Comparison of ENCODE assay signal across 12 mouse cellular contexts in genomic region chr7:101964551-101964950, GRCm38 (mm10). TPM values are rescaled to one million over a fixed set of nuclear protein-coding genes. Genes with fewer than 3 reads are reported as not detected.
DNase-seq lines count a peak whose midpoint lies in the region; ATAC-seq and TF ChIP-seq lines count a peak whose summit lies in the region.
"Had no signal": no experiment of that assay in that cellular context is flagged by ENCODE, and none has a peak within 500 bp of the region (broad histone marks: within the 10 kb centered on the region; RNA-seq: fewer than 3 reads in every experiment).

No protein-coding gene starts in this region.

- 86% methylated on average over 4 of the region's 4 CpGs for WGBS in lung, postnatal 0 days
- 89% methylated on average over 4 of the region's 4 CpGs for WGBS in limb, embryonic 10.5 days
- WGBS in forebrain, embryonic 12.5 days: 91% methylated on average over 4 of the region's 4 CpGs
- 92% methylated on average over 4 of the region's 4 CpGs for WGBS in forebrain, embryonic 10.5 days

- H3K27ac ChIP-seq in lung, postnatal 0 days (ENCODE audit: low read length): no peak overlapping the region
- no peak overlapping the region for H3K27ac ChIP-seq in limb, embryonic 10.5 days
- H3K27ac ChIP-seq in forebrain, embryonic 12.5 days: no peak overlapping the region
- no peak overlapping the region for H3K27ac ChIP-seq in forebrain, embryonic 10.5 days
- H3K27ac ChIP-seq: limb, embryonic 12.5 days had no signal

- H3K27me3 ChIP-seq in lung, postnatal 0 days (replicated peaks; ENCODE audit: insufficient read depth, low read length): no peaks in the 10 kb centered on the region
- H3K27me3 ChIP-seq in limb, embryonic 10.5 days (ENCODE audit: low read depth, poor library complexity, severe bottlenecking): no peaks in the 10 kb centered on the region
- H3K27me3 ChIP-seq in forebrain, embryonic 12.5 days: no peaks in the 10 kb centered on the region
- H3K27me3 ChIP-seq in forebrain, embryonic 10.5 days (ENCODE audit: poor library complexity, severe bottlenecking): no peaks in the 10 kb centered on the region
- H3K27me3 ChIP-seq: limb, embryonic 12.5 days had no signal

- no peak overlapping the region for H3K4me2 ChIP-seq in lung, postnatal 0 days (replicated peaks; ENCODE audit: low read depth, low read length)
- H3K4me2 ChIP-seq in forebrain, embryonic 12.5 days: no peak overlapping the region
- H3K4me2 ChIP-seq: limb, embryonic 12.5 days had no signal

- H3K4me3 ChIP-seq in lung, postnatal 0 days (ENCODE audit: low read depth, low read length): no peak overlapping the region
- H3K4me3 ChIP-seq in limb, embryonic 10.5 days: no peak overlapping the region
- H3K4me3 ChIP-seq in forebrain, embryonic 12.5 days (replicated peaks): no peak overlapping the region
- H3K4me3 ChIP-seq in forebrain, embryonic 10.5 days: no peak overlapping the region
- H3K4me3 ChIP-seq: limb, embryonic 12.5 days had no signal

- H3K4me1 ChIP-seq in lung, postnatal 0 days (ENCODE audit: insufficient read depth, low read depth, low read length): peaks cover 2% of the 10 kb centered on the region; the same call in 1 of the 2 replicates
- H3K4me1 ChIP-seq in limb, embryonic 10.5 days: peaks cover 10% of the 10 kb centered on the region
- peaks cover 15% of the 10 kb centered on the region for H3K4me1 ChIP-seq in forebrain, embryonic 12.5 days
- peaks cover 25% of the 10 kb centered on the region for H3K4me1 ChIP-seq in forebrain, embryonic 10.5 days

- no peak overlapping the region for H3K9ac ChIP-seq in lung, postnatal 0 days (replicated peaks; ENCODE audit: low read depth)
- no peak overlapping the region for H3K9ac ChIP-seq in forebrain, embryonic 12.5 days
- H3K9ac ChIP-seq: limb, embryonic 12.5 days had no signal

- TF ChIP-seq CTCF in lung, postnatal 0 days (IDR thresholded peaks at IDR 0.05): no peak

- TF ChIP-seq EP300 in lung, postnatal 0 days (IDR thresholded peaks at IDR 0.05): no peak

- H3K9me3 ChIP-seq in lung, postnatal 0 days (ENCODE audit: low read length): no peaks in the 10 kb centered on the region
- H3K9me3 ChIP-seq in limb, embryonic 10.5 days (replicated peaks): no peaks in the 10 kb centered on the region
- H3K9me3 ChIP-seq in forebrain, embryonic 12.5 days: no peaks in the 10 kb centered on the region
- no peaks in the 10 kb centered on the region for H3K9me3 ChIP-seq in forebrain, embryonic 10.5 days
- H3K9me3 ChIP-seq: limb, embryonic 12.5 days had no signal

- peak; percentile 38 for DNase-seq in lung, postnatal 0 days (ENCODE audit: low spot score)
- DNase-seq in lung, postnatal 4 days: no peak
- DNase-seq in fibroblast of lung, adult 2 months (ENCODE audit: low read depth): peak; percentile 27
- peak; percentile 65 to 88 for DNase-seq in kidney, postnatal 25 days
- no peak for DNase-seq in limb, embryonic 10.5 days (ENCODE audit: low spot score)
- no peak for DNase-seq in forebrain, embryonic 10.5 days (ENCODE audit: extremely low spot score, low spot score)
- DNase-seq: cerebellum, adult 9-11 months; gastrocnemius, postnatal 10 days had no signal

- ATAC-seq in lung, postnatal 0 days: no peak
- no peak for ATAC-seq in forebrain, embryonic 12.5 days (ENCODE audit: low FRiP score)
- ATAC-seq: activated CD4-positive, CD25-positive, alpha-beta regulatory T cell, adult 4 months had no signal

- H3K36me3 ChIP-seq in lung, postnatal 0 days (ENCODE audit: insufficient read depth, low read length): no peaks in the 10 kb centered on the region
- H3K36me3 ChIP-seq in limb, embryonic 10.5 days: no peaks in the 10 kb centered on the region
- no peaks in the 10 kb centered on the region for H3K36me3 ChIP-seq in forebrain, embryonic 12.5 days (replicated peaks)
- no peaks in the 10 kb centered on the region for H3K36me3 ChIP-seq in forebrain, embryonic 10.5 days (replicated peaks)
- H3K36me3 ChIP-seq: limb, embryonic 12.5 days had no signal

RNA-seq across cellular contexts. Expression of gene Numa1, which starts 30.6 kb away (rescaled TPM):
- polyA plus RNA-seq in lung, postnatal 0 days (2015; fragmentation: Nextera tagmentation; extraction: Ambion mirVana): 31.6 and 38.0 TPM in 2 replicates
- 108 and 130 TPM in 2 replicates for polyA plus RNA-seq in limb, embryonic 10.5 days (2016; fragmentation: Nextera tagmentation; extraction: Ambion mirVana)
- 112 and 123 TPM in 2 replicates for polyA plus RNA-seq in forebrain, embryonic 12.5 days (2016; fragmentation: Nextera tagmentation; extraction: Ambion mirVana)
- 95.7 and 96.0 TPM in 2 replicates for polyA plus RNA-seq in forebrain, embryonic 10.5 days (2016; fragmentation: Nextera tagmentation; extraction: Ambion mirVana)

RNA-seq across cellular contexts. Expression of gene Lrrc51, which starts 30.9 kb away (rescaled TPM):
- 41.5 and 46.1 TPM in 2 replicates for polyA plus RNA-seq in lung, postnatal 0 days (2015; fragmentation: Nextera tagmentation; extraction: Ambion mirVana)
- 9.4 and 11.2 TPM in 2 replicates for polyA plus RNA-seq in limb, embryonic 10.5 days (2016; fragmentation: Nextera tagmentation; extraction: Ambion mirVana)
- polyA plus RNA-seq in forebrain, embryonic 12.5 days (2016; fragmentation: Nextera tagmentation; extraction: Ambion mirVana): 6.5 and 7.3 TPM in 2 replicates
- 10.1 and 11.9 TPM in 2 replicates for polyA plus RNA-seq in forebrain, embryonic 10.5 days (2016; fragmentation: Nextera tagmentation; extraction: Ambion mirVana)

RNA-seq across cellular contexts. Expression of gene Il18bp, which starts 53.9 kb away (rescaled TPM):
- polyA plus RNA-seq in lung, postnatal 0 days (2015; fragmentation: Nextera tagmentation; extraction: Ambion mirVana): 2.2 and 2.5 TPM in 2 replicates
- polyA plus RNA-seq in limb, embryonic 10.5 days (2016; fragmentation: Nextera tagmentation; extraction: Ambion mirVana): 2.3 and 3.4 TPM in 2 replicates
- 4.4 and 4.8 TPM in 2 replicates for polyA plus RNA-seq in forebrain, embryonic 12.5 days (2016; fragmentation: Nextera tagmentation; extraction: Ambion mirVana)
- polyA plus RNA-seq in forebrain, embryonic 10.5 days (2016; fragmentation: Nextera tagmentation; extraction: Ambion mirVana): 3.9 TPM in 2 replicates

RNA-seq across cellular contexts. Expression of gene Tomt, which starts 58.4 kb away (rescaled TPM):
- polyA plus RNA-seq in lung, postnatal 0 days (2015; fragmentation: Nextera tagmentation; extraction: Ambion mirVana): 0.05 and 0.17 TPM in 2 replicates
- polyA plus RNA-seq in limb, embryonic 10.5 days (2016; fragmentation: Nextera tagmentation; extraction: Ambion mirVana): 0.73 and 0.94 TPM in 2 replicates
- polyA plus RNA-seq in forebrain, embryonic 12.5 days (2016; fragmentation: Nextera tagmentation; extraction: Ambion mirVana): 0.68 and 0.77 TPM in 2 replicates
- polyA plus RNA-seq in forebrain, embryonic 10.5 days (2016; fragmentation: Nextera tagmentation; extraction: Ambion mirVana): 0.62 and 1.2 TPM in 2 replicates
- polyA plus RNA-seq: heart, embryonic 16.5 days had no signal

RNA-seq across cellular contexts. Expression of gene Lamtor1, which starts 58.8 kb away (rescaled TPM):
- polyA plus RNA-seq in lung, postnatal 0 days (2015; fragmentation: Nextera tagmentation; extraction: Ambion mirVana): 131 and 153 TPM in 2 replicates
- 180 and 181 TPM in 2 replicates for polyA plus RNA-seq in limb, embryonic 10.5 days (2016; fragmentation: Nextera tagmentation; extraction: Ambion mirVana)
- polyA plus RNA-seq in forebrain, embryonic 12.5 days (2016; fragmentation: Nextera tagmentation; extraction: Ambion mirVana): 129 and 134 TPM in 2 replicates
- polyA plus RNA-seq in forebrain, embryonic 10.5 days (2016; fragmentation: Nextera tagmentation; extraction: Ambion mirVana): 157 and 165 TPM in 2 replicates

Comparison
In these comparisons a context has a peak if more than half of its experiments do, and no peak if none do; other contexts are left out.
1. DNase-seq: peak in lung, postnatal 0 days (single experiment), fibroblast of lung, adult 2 months (single experiment) and kidney, postnatal 25 days (2 of 2); none in lung, postnatal 4 days (0 of 2), limb, embryonic 10.5 days (single experiment) and forebrain, embryonic 10.5 days (single experiment).